Mouse (Mus musculus) ES-Bruce4 (cell line): Measurements from ENCODE around the gene Papss1. TPM values are rescaled to one million over a fixed set of nuclear protein-coding genes. Genes with fewer than 3 reads are reported as not detected.

Experiments used
- H3K27ac ChIP-seq: 2 replicates; pipeline ENCODE4 v1.5.1; 2012; ENCODE audit warnings: low read length, inconsistent platforms; ENCODE audit not compliant: insufficient read depth
- H3K27me3 ChIP-seq: 2 replicates; pipeline ENCODE4 v1.6.1; 2012; ENCODE audit warnings: mild to moderate bottlenecking, low read length, inconsistent platforms; ENCODE audit not compliant: control insufficient read depth, poor library complexity, insufficient read depth, severe bottlenecking
- H3K36me3 ChIP-seq: 2 replicates; pipeline ENCODE4 v1.6.1; 2012; ENCODE audit warnings: inconsistent platforms, mild to moderate bottlenecking, low read length, moderate library complexity; ENCODE audit not compliant: control insufficient read depth, poor library complexity, insufficient read depth, severe bottlenecking
- H3K4me1 ChIP-seq: one replicate; pipeline ENCODE4 v1.8.1; 2011; ENCODE audit warnings: low read length; ENCODE audit not compliant: control insufficient read depth, insufficient read depth
- H3K4me3 ChIP-seq: 2 replicates; pipeline ENCODE4 v1.5.1; 2011; ENCODE audit warnings: low read depth, mild to moderate bottlenecking, low read length
- H3K9ac ChIP-seq: 2 replicates; pipeline ENCODE4 v1.6.1; 2012; ENCODE audit warnings: low read depth, mild to moderate bottlenecking, inconsistent platforms; ENCODE audit not compliant: poor library complexity, severe bottlenecking
- H3K9me3 ChIP-seq: replicated peaks from 2 replicates; pipeline ENCODE4 v1.6.1; 2012; ENCODE audit warnings: mild to moderate bottlenecking, low read length, inconsistent platforms; ENCODE audit not compliant: control insufficient read depth, poor library complexity, insufficient read depth, severe bottlenecking
- CTCF ChIP-seq: IDR thresholded peaks from one replicate; pipeline ENCODE4 v1.8.1; 2011; ENCODE audit warnings: low read depth, low read length
- EP300 ChIP-seq: IDR thresholded peaks from 2 replicates; pipeline ENCODE4 v1.6.1; 2011; ENCODE audit warnings: low read depth, low read length; ENCODE audit not compliant: insufficient read depth
- POLR2A ChIP-seq: IDR thresholded peaks from one replicate; pipeline ENCODE4 v1.8.1; 2011; ENCODE audit warnings: low read length; ENCODE audit not compliant: insufficient read depth
- polyA plus RNA-seq: library from polyadenylated mRNA; stranded (reverse); fragments of >200 nt; gene quantifications from 2 replicates; pipeline ENCODE4 v1.2.4, GENCODE M21; 2011; ENCODE audit warnings: low read depth; ENCODE audit not compliant: missing spikeins, insufficient read depth, insufficient read length

Gene Papss1
- polyA plus RNA-seq, 1 experiment, result 19.8 TPM

- Histone ChIP-seq H3K4me1 (peaks cover 4% of the 10 kb centered on the region), H3K27me3 (no peaks in the 10 kb centered on the region), H3K9ac (no peak overlapping the region), H3K4me3 (no peak overlapping the region), H3K27ac (no peak overlapping the region), H3K36me3 (no peaks in the 10 kb centered on the region), H3K9me3 (no peaks in the 10 kb centered on the region)
- TF ChIP-seq CTCF (no peak), POLR2A (no peak), EP300 (no peak)
These were observed 58.6 kb downstream of the Papss1 start for GRCm38 (mm10) chr3:131623208-131623607.

GRCm38 (mm10) chr3:131624063-131624462, 59.5 kb downstream of the Papss1 start:
- Histone ChIP-seq H3K27me3 (no peaks in the 10 kb centered on the region), H3K4me3 (no peak overlapping the region), H3K9me3 (no peaks in the 10 kb centered on the region), H3K36me3 (no peaks in the 10 kb centered on the region), H3K27ac (no peak overlapping the region), H3K4me1 (peaks cover 4% of the 10 kb centered on the region), H3K9ac (no peak overlapping the region)
- TF ChIP-seq EP300, result no peak
- TF ChIP-seq CTCF, result no peak
- TF ChIP-seq POLR2A, result no peak

- no peak overlapping the region for H3K27ac ChIP-seq
- no peak overlapping the region for H3K9ac ChIP-seq
- no peak overlapping the region for H3K4me3 ChIP-seq
- TF ChIP-seq CTCF (no peak), EP300 (no peak), POLR2A (no peak)
- no peaks in the 10 kb centered on the region for H3K9me3 ChIP-seq
- no peaks in the 10 kb centered on the region for H3K27me3 ChIP-seq
- peaks cover 4% of the 10 kb centered on the region for H3K4me1 ChIP-seq
- H3K36me3 ChIP-seq, result no peaks in the 10 kb centered on the region
These were observed 62.9 kb downstream of the Papss1 start for GRCm38 (mm10) chr3:131627476-131627875.

GRCm38 (mm10) chr3:131628265-131628664, 63.7 kb downstream of the Papss1 start:
- Histone ChIP-seq H3K4me3 (no peak overlapping the region), H3K4me1 (peaks cover 4% of the 10 kb centered on the region), H3K9ac (no peak overlapping the region), H3K27me3 (no peaks in the 10 kb centered on the region), H3K27ac (no peak overlapping the region), H3K9me3 (no peaks in the 10 kb centered on the region), H3K36me3 (no peaks in the 10 kb centered on the region)
- TF ChIP-seq CTCF, result no peak
- no peak for TF ChIP-seq EP300
- TF ChIP-seq POLR2A, result no peak

- H3K27ac ChIP-seq, result no peak overlapping the region
- no peaks in the 10 kb centered on the region for H3K36me3 ChIP-seq
- H3K4me1 ChIP-seq, result peaks cover 4% of the 10 kb centered on the region
- no peak overlapping the region for H3K9ac ChIP-seq
- H3K4me3 ChIP-seq, result no peak overlapping the region
- TF ChIP-seq CTCF, result no peak
- no peak for TF ChIP-seq EP300
- no peak for TF ChIP-seq POLR2A
- no peaks in the 10 kb centered on the region for H3K9me3 ChIP-seq
- no peaks in the 10 kb centered on the region for H3K27me3 ChIP-seq
These were observed 64.4 kb downstream of the Papss1 start for GRCm38 (mm10) chr3:131628931-131629330.

GRCm38 (mm10) chr3:131630407-131631317, 66.1 kb downstream of the Papss1 start:
- Histone ChIP-seq H3K9ac (no peak overlapping the region), H3K27me3 (no peaks in the 10 kb centered on the region), H3K36me3 (no peaks in the 10 kb centered on the region), H3K27ac (no peak overlapping the region), H3K4me3 (no peak overlapping the region), H3K4me1 (peaks cover 4% of the 10 kb centered on the region), H3K9me3 (no peaks in the 10 kb centered on the region)
- TF ChIP-seq CTCF, result no peak
- TF ChIP-seq EP300, result no peak
- no peak for TF ChIP-seq POLR2A
